Mouse (Mus musculus) liver, embryonic 18 days (tissue): ENCODE measurements around the gene Col4a2. TPM values are rescaled to one million over a fixed set of nuclear protein-coding genes. Genes with fewer than 3 reads are reported as not detected.

Experiments
- polyA plus RNA-seq: library from polyadenylated mRNA; depleted of rRNA; stranded (reverse); fragments of >200 nt; gene quantifications from 2 replicates; pipeline ENCODE4 v1.2.3, GENCODE M21; 2012; rRNA removed

Col4a2 gene
- polyA plus RNA-seq = 8.4 and 9.9 TPM in 2 replicates

DNA sequence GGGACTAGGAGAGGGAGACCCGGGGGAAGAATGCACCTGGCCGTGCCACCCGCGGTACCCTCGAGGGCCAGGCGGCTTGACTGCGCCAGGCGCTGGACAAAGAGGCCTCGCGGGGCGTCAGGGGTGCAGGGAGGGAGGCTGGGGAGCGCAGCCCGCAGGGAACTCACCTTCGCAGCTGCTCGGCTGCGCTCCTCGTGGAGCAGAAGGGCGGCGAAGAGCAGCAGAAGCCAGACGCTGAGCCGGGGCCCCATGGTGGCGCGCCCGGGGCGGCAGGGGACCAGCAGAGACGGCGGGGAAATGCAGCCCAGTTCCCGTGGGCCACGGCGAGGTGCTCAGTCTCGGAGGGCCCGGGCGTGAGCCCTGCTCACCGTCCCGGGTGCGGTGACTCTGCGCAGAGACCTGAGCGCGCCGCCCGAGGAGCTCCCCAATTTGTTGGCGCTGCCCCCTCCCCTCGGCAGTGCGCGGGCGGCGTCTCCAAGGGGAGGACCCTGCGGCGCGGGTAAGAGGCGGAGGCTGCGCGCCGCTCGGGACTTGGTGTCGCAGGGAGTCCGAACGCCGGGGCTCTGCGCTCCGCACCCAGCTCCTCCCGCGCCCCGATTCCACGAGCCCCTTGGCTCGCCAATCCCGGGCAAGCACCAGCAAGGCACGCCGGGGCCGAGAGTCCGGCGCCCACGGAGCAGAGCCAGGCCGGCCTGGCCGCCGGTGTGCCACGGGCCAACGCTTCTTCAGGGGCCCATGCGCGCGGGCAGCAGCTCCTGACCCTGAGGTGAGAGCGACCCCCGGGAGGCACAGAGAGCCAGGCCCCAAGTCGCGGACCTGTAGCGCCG is at the start of gene Col4a2, which contains the start of gene Col4a1:
TSS of gene Col4a2 (plus strand) at position 457 of the 827 bp plus-strand sequence.
TSS of gene Col4a1 (minus strand) at position 478 of the 827 bp plus-strand sequence.

DNA sequence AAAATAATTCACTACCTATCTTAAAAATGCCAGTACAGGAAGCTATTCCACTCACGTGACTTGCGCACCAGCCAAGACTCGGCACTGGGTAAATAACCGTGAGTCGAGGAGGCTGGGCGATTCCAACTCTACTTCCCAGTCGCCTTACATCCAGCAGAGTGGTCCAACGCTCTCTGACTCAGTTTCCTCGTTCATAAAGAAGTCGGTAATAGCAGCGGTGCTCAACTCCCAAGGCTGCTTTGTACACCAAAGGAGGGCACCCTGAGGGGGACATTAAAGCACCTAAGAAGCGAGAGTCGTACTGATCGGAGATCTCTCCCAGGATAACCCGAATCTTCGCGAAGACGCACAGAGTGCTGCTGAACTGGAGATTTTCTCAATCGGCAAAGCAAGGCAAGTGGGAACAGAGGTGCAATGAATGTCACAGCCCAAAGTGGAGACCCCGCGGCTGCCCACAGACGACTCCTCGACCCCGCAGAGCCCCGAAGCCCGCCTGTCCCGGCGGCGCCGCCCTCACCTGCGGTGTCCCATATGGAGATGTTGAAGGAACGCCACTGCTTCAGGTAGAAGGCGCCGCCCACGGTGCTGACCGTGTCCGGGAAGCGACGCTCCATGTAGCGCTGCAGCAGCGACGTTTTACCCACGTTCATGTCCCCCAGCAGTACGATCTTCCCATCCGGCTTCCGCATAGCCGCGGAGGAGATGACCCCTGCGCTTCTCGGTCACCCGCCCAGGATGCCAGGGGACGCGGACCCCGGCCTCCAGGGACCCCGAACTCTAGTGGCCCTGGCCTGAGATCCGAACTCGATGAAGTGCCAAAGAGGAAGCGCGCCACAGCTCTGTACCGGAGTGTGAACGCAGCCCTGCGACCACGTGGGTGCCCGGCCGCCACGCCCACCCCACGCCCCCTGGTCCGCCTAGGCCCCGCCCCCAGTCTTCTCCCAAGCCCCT is 165.5 kb downstream of the Col4a2 start, which contains the start of gene Rab20:
TSS of gene Rab20 (minus strand) at position 900 of the 951 bp plus-strand sequence.

GRCm38 (mm10) chr8:11497017-11497990 is 184.7 kb downstream of the Col4a2 start, which contains the start of gene Naxd:
Naxd (plus strand) TSS chr8:11497506.

Other genes starting within 250 kb of the Col4a2 start
- gene Col4a1, start within 50 bp of the Col4a2 start, polyA plus RNA-seq = 33.4 and 38.4 TPM in 2 replicates
- 9.5 and 9.6 TPM in 2 replicates for gene Rab20, start 165.9 kb downstream of the Col4a2 start, polyA plus RNA-seq
- gene Naxd, start 184.7 kb downstream of the Col4a2 start, polyA plus RNA-seq = 44.7 and 48.6 TPM in 2 replicates
- gene Cars2, start 238.0 kb downstream of the Col4a2 start, polyA plus RNA-seq = 14.3 and 18.2 TPM in 2 replicates
- gene Ing1, start 242.8 kb downstream of the Col4a2 start, polyA plus RNA-seq = 13.2 and 14.4 TPM in 2 replicates